In genomic region chr1:80091350-80091749, GRCm38 (mm10) we compare ENCODE assay signal across 9 mouse cellular contexts.
DNase-seq lines count a peak whose midpoint lies in the region; ATAC-seq and TF ChIP-seq lines count a peak whose summit lies in the region.
"Had no signal": no experiment of that assay in that cellular context is flagged by ENCODE, and none has a peak within 500 bp of the region (broad histone marks: within the 10 kb centered on the region; RNA-seq: fewer than 3 reads in every experiment).

No protein-coding gene starts in this region.

- H3K4me1 ChIP-seq in lung, postnatal 0 days (ENCODE audit: insufficient read depth, low read depth, low read length): no peaks in the 10 kb centered on the region

- H3K27ac ChIP-seq in gastrocnemius, adult 2 months: peak overlapping the region; percentile 35
- H3K27ac ChIP-seq in lung, postnatal 0 days (ENCODE audit: low read length): no peak overlapping the region; the same call in 1 of the 2 replicates

- DNase-seq in gastrocnemius, adult 2 months: peak; percentile 28
- DNase-seq in gastrocnemius, postnatal 10 days: no peak
- DNase-seq in left cerebral cortex, postnatal 36 days (ENCODE audit: low spot score in 2 of 2): peak; percentile 7 to 24
- DNase-seq in left cerebral cortex, adult 11 months (ENCODE audit: low spot score): no peak
- peak; percentile 29 for DNase-seq in brain, adult 2 months (ENCODE audit: low read depth, low spot score)
- peak; percentile 19 for DNase-seq in lung, postnatal 0 days (ENCODE audit: low spot score)
- DNase-seq in thymus, postnatal 36 days: no peak

- no peaks in the 10 kb centered on the region for H3K27me3 ChIP-seq in lung, postnatal 0 days (replicated peaks; ENCODE audit: insufficient read depth, low read length)

- no peaks in the 10 kb centered on the region for H3K36me3 ChIP-seq in lung, postnatal 0 days (ENCODE audit: insufficient read depth, low read length)

- no peak for TF ChIP-seq EP300 in lung, postnatal 0 days (IDR thresholded peaks at IDR 0.05)

- intact Hi-C loops in gastrocnemius, adult 2 months (cut with DNase I): loop anchor here (10.0 kb wide), 1 partner anchor 77 kb away; no protein-coding TSS in a partner anchor
- intact Hi-C loops in left cerebral cortex, postnatal 36 days (cut with DNase I): no loop called here

- H3K4me3 ChIP-seq in gastrocnemius, adult 2 months: no peak overlapping the region
- H3K4me3 ChIP-seq in lung, postnatal 0 days (ENCODE audit: low read depth, low read length): no peak overlapping the region

- H3K9ac ChIP-seq in lung, postnatal 0 days (replicated peaks; ENCODE audit: low read depth): no peak overlapping the region

- H3K4me2 ChIP-seq in lung, postnatal 0 days (replicated peaks; ENCODE audit: low read depth, low read length): no peak overlapping the region

- WGBS in lung, postnatal 0 days: 50% methylated on average over 8 of the region's 8 CpGs

- ATAC-seq in lung, postnatal 0 days: peak; percentile 48
- no peak for ATAC-seq in monocyte, adult 5-6 weeks (replicated peaks; ENCODE audit: insufficient number of reproducible peaks, low FRiP score, low TSS enrichment, poor library complexity, severe bottlenecking)
- ATAC-seq: inflammation-experienced regulatory T-cells, adult 6 months had no signal

- H3K9me3 ChIP-seq in lung, postnatal 0 days (ENCODE audit: low read length): no peaks in the 10 kb centered on the region

- no peak for TF ChIP-seq CTCF in gastrocnemius, adult 2 months (IDR thresholded peaks at IDR 0.05)
- TF ChIP-seq CTCF in lung, postnatal 0 days (IDR thresholded peaks at IDR 0.05): no peak

Comparison
In these comparisons a context has a peak if more than half of its experiments do, and no peak if none do; other contexts are left out.
1. DNase-seq: peak in gastrocnemius, adult 2 months (single experiment), left cerebral cortex, postnatal 36 days (2 of 2), brain, adult 2 months (single experiment) and lung, postnatal 0 days (single experiment); none in gastrocnemius, postnatal 10 days (single experiment), left cerebral cortex, adult 11 months (single experiment) and thymus, postnatal 36 days (0 of 2).